Mouse (Mus musculus): ENCODE data around the gene Edc4. TPM values are rescaled to one million over a fixed set of nuclear protein-coding genes. Genes with fewer than 3 reads are reported as not detected.

Gene Edc4
- polyA plus RNA-seq, 1 experiment, result 71.3 TPM

DNA sequence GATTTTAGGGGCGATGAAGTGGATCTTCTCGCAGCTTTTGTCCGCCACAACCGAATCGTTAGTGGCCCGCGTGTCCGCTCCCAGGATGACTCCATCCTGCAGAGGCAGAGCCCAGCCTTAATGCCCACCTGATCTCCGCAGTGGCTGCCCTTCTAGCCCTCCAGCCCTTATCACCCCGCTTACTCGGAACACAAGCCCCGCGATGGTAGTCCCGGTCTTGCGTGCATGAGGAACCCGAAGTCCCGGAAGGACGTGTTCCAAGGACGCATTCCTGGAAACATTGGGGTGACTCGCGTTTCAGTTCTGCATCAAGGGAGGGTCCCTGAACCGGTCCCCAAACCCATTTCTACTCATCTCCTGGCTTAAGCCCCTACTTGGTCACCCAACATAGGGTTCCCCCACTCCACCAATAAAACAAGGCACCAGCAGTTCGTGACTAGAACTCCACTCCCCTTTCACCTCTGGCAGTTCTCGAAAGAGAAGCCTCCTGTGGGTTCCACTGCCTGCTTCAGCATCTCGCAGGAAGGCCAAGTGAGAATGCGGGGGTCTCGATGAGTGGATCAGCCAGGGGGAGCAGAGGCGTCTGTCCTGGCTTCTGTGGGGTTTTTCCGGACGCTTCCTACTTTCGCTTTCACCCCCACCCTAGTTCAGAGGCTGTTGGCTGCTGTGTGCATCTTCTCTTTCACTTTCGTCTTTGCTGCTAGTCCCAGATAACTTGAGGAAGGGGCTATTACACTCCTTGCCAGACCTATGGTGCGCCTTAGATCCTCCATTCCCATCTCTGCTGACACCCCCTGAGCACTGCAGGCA lies 57.0 kb downstream of the Edc4 start:
- H3K4me1 ChIP-seq (ENCODE audit: control insufficient read depth, insufficient read depth, insufficient read length), result peaks cover 3% of the 10 kb centered on the region; the same call in 1 of the 2 replicates
- H3K27me3 ChIP-seq (ENCODE audit: control insufficient read depth, insufficient read depth, low read length), result no peaks in the 10 kb centered on the region
- peaks cover 10% of the 10 kb centered on the region for H3K36me3 ChIP-seq (ENCODE audit: control insufficient read depth, insufficient read depth, low read length)
- DNase-seq (ENCODE audit: low read depth in 1 of 2, low spot score in 2 of 2), result peak; percentile 35 to 63
- TF ChIP-seq CTCF (IDR thresholded peaks at IDR 0.05; ENCODE audit: extremely low read depth, insufficient read depth, insufficient read length, insufficient replicate concordance) (no peak), POLR2A (IDR thresholded peaks at IDR 0.05; ENCODE audit: low read depth, low read length) (peak; percentile 56; the same call in 1 of the 2 replicates)
- H3K4me3 ChIP-seq (ENCODE audit: extremely low read depth, insufficient read depth, insufficient read length), result peak overlapping the region; percentile 93
- peak overlapping the region; percentile 94 for H3K27ac ChIP-seq (ENCODE audit: insufficient read depth, low read length)
- under 1% methylated on average over 33 of the region's 33 CpGs for whole genome bisulfite sequencing

GRCm38 (mm10) chr8:105938306-105938669 lies 57.6 kb downstream of the Edc4 start, which contains the start of gene Psmb10:
Gene Psmb10, minus strand, starts transcription at chr8:105938444.
- Histone ChIP-seq H3K27ac (ENCODE audit: insufficient read depth, low read length) (peak within 1 kb of the TSS; percentile 94), H3K4me3 (ENCODE audit: extremely low read depth, insufficient read depth, insufficient read length) (peak within 1 kb of the TSS; percentile 93), H3K27me3 (ENCODE audit: control insufficient read depth, insufficient read depth, low read length) (no peaks in the 10 kb centered on the region), H3K4me1 (ENCODE audit: control insufficient read depth, insufficient read depth, insufficient read length) (peaks cover 3% of the 10 kb centered on the region; the same call in 1 of the 2 replicates), H3K36me3 (ENCODE audit: control insufficient read depth, insufficient read depth, low read length) (peaks cover 10% of the 10 kb centered on the region)
- DNase-seq (ENCODE audit: low read depth in 1 of 2, low spot score in 2 of 2), result no peak
- TF ChIP-seq POLR2A (IDR thresholded peaks at IDR 0.05; ENCODE audit: low read depth, low read length) (no peak), CTCF (IDR thresholded peaks at IDR 0.05; ENCODE audit: extremely low read depth, insufficient read depth, insufficient read length, insufficient replicate concordance) (no peak)
- WGBS, result 6% methylated on average over 4 of the region's 4 CpGs

DNA sequence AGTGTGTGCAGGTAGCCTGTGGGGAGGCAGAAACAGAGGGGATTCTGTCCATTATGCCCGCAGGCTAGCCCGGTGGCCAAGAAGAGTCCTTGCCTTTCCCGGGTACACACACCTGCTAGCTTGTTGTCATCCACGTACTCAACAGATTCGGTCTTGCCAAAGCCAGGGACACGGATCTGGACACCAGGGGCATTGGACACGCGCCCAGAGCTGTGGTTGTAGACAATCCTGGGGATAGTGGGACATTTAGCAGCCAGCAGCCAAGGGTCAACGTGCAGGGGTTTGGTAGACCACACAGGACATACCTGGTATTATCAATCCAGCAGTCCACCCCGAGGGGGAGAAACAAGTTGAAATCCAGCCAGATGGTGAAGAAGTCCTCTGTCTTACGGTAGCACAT lies 61.3 kb downstream of the Edc4 start:
- H3K4me3 ChIP-seq (ENCODE audit: extremely low read depth, insufficient read depth, insufficient read length), result no peak overlapping the region

GRCm38 (mm10) chr8:105942542-105942941 lies 61.9 kb downstream of the Edc4 start:
- DNase-seq (ENCODE audit: low read depth in 1 of 2, low spot score in 2 of 2), result no peak
- Histone ChIP-seq H3K4me1 (ENCODE audit: control insufficient read depth, insufficient read depth, insufficient read length) (no peaks in the 10 kb centered on the region), H3K36me3 (ENCODE audit: control insufficient read depth, insufficient read depth, low read length) (peaks cover 6% of the 10 kb centered on the region), H3K27me3 (ENCODE audit: control insufficient read depth, insufficient read depth, low read length) (no peaks in the 10 kb centered on the region), H3K4me3 (ENCODE audit: extremely low read depth, insufficient read depth, insufficient read length) (no peak overlapping the region), H3K27ac (ENCODE audit: insufficient read depth, low read length) (no peak overlapping the region)
- WGBS, result 100% methylated on average over 5 of the region's 5 CpGs
- TF ChIP-seq POLR2A (IDR thresholded peaks at IDR 0.05; ENCODE audit: low read depth, low read length) (no peak), CTCF (IDR thresholded peaks at IDR 0.05; ENCODE audit: extremely low read depth, insufficient read depth, insufficient read length, insufficient replicate concordance) (no peak)

More for the DNA sequence above, 61.3 kb downstream of the Edc4 start:
- peaks cover 6% of the 10 kb centered on the region for H3K36me3 ChIP-seq (ENCODE audit: control insufficient read depth, insufficient read depth, low read length)
- no peaks in the 10 kb centered on the region for H3K4me1 ChIP-seq (ENCODE audit: control insufficient read depth, insufficient read depth, insufficient read length)
- 96% methylated on average over 11 of the region's 11 CpGs for WGBS
- H3K27me3 ChIP-seq (ENCODE audit: control insufficient read depth, insufficient read depth, low read length), result no peaks in the 10 kb centered on the region
- no peak for TF ChIP-seq POLR2A (IDR thresholded peaks at IDR 0.05; ENCODE audit: low read depth, low read length)
- TF ChIP-seq CTCF (IDR thresholded peaks at IDR 0.05; ENCODE audit: extremely low read depth, insufficient read depth, insufficient read length, insufficient replicate concordance), result no peak
- no peak overlapping the region for H3K27ac ChIP-seq (ENCODE audit: insufficient read depth, low read length)
- DNase-seq (ENCODE audit: low read depth in 1 of 2, low spot score in 2 of 2), result no peak

DNA sequence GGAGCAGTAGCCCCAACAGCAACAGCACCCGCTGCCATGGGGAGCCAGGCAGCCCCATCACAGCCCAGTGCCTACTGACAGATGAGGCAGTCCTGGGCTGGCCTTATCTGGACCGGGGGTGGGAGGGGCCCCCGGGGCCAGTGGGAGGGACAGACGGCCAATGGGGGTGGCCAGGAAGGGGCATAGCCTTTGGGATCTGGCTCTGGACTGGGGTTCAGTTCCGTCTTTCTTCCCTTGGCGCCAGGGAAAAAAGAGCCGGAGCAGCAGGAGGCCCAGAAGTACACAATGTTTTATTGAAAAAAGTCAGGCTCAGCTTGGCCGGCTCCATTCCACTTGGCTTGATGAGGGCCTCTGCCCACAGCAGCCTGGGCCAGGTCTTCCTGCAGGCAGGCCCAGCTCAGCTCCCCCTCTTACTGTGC lies 62.6 kb downstream of the Edc4 start, which contains the start of gene Lcat:
TSS of gene Lcat (minus strand) at position 62 of the 419 bp plus-strand sequence.
- H3K36me3 ChIP-seq (ENCODE audit: control insufficient read depth, insufficient read depth, low read length), result peaks cover 6% of the 10 kb centered on the region
- TF ChIP-seq POLR2A (IDR thresholded peaks at IDR 0.05; ENCODE audit: low read depth, low read length), result no peak
- TF ChIP-seq CTCF (IDR thresholded peaks at IDR 0.05; ENCODE audit: extremely low read depth, insufficient read depth, insufficient read length, insufficient replicate concordance), result no peak
- H3K27ac ChIP-seq (ENCODE audit: insufficient read depth, low read length), result no peak within 1 kb of the TSS
- no peaks in the 10 kb centered on the region for H3K27me3 ChIP-seq (ENCODE audit: control insufficient read depth, insufficient read depth, low read length)
- no peak for DNase-seq (ENCODE audit: low read depth in 1 of 2, low spot score in 2 of 2)
- 89% methylated on average over 8 of the region's 8 CpGs for WGBS
- no peaks in the 10 kb centered on the region for H3K4me1 ChIP-seq (ENCODE audit: control insufficient read depth, insufficient read depth, insufficient read length)
- H3K4me3 ChIP-seq (ENCODE audit: extremely low read depth, insufficient read depth, insufficient read length), result no peak within 1 kb of the TSS

Other genes starting within 250 kb of the Edc4 start
- gene Ctcf, start 244.3 kb upstream of the Edc4 start, polyA plus RNA-seq (2012; rRNA removed), result 22.1 and 24.5 TPM in 2 replicates
- 0.14 TPM in 1 of 2 replicates, not detected in the other for gene Agrp, start 243.5 kb upstream of the Edc4 start, polyA plus RNA-seq (2012; rRNA removed)
- gene Carmil2, start 194.6 kb upstream of the Edc4 start, polyA plus RNA-seq (2012; rRNA removed), result 62.1 and 72.2 TPM in 2 replicates
- gene Acd, start 179.8 kb upstream of the Edc4 start, polyA plus RNA-seq (2012; rRNA removed), result 47.3 and 62.1 TPM in 2 replicates
- 8.7 and 12.1 TPM in 2 replicates for gene Pard6a, start 179.7 kb upstream of the Edc4 start, polyA plus RNA-seq (2012; rRNA removed)
- gene 4933405L10Rik, start 173.2 kb upstream of the Edc4 start, polyA plus RNA-seq (2012; rRNA removed), result not detected in 2 replicates
- gene Enkd1, start 172.7 kb upstream of the Edc4 start, polyA plus RNA-seq (2012; rRNA removed), result 4.3 and 6.2 TPM in 2 replicates
- gene Gfod2, start 122.2 kb upstream of the Edc4 start, polyA plus RNA-seq (2012; rRNA removed), result 2.3 and 2.4 TPM in 2 replicates
- 50.0 and 59.9 TPM in 2 replicates for gene Ranbp10, start 53.5 kb upstream of the Edc4 start, polyA plus RNA-seq (2012; rRNA removed)
- 0.07 and 0.14 TPM in 2 replicates for gene Tsnaxip1, start 53.1 kb upstream of the Edc4 start, polyA plus RNA-seq (2012; rRNA removed)
- gene Cenpt, start 27.6 kb upstream of the Edc4 start, polyA plus RNA-seq (2012; rRNA removed), result 14.2 and 16.4 TPM in 2 replicates
- gene Thap11, start 25.7 kb upstream of the Edc4 start, polyA plus RNA-seq (2012; rRNA removed), result 33.7 and 41.2 TPM in 2 replicates
- gene Nutf2, start 20.3 kb upstream of the Edc4 start, polyA plus RNA-seq (2012; rRNA removed), result 13.1 and 14.5 TPM in 2 replicates
- 3.0 and 3.1 TPM in 2 replicates for gene Nrn1l, start 12.7 kb downstream of the Edc4 start, polyA plus RNA-seq (2012; rRNA removed)
- 24.3 and 30.3 TPM in 2 replicates for gene Pskh1, start 19.6 kb downstream of the Edc4 start, polyA plus RNA-seq (2012; rRNA removed)
- 4,893 and 4,931 TPM in 2 replicates for gene Ctrl, start 53.0 kb downstream of the Edc4 start, polyA plus RNA-seq (2012; rRNA removed)
- gene Psmb10, start 57.6 kb downstream of the Edc4 start, polyA plus RNA-seq (2012; rRNA removed), result 228 and 357 TPM in 2 replicates
- 2.7 and 3.1 TPM in 2 replicates for gene Lcat, start 62.5 kb downstream of the Edc4 start, polyA plus RNA-seq (2012; rRNA removed)
- 25.1 and 29.5 TPM in 2 replicates for gene Slc12a4, start 85.2 kb downstream of the Edc4 start, polyA plus RNA-seq (2012; rRNA removed)
- 0.20 and 0.48 TPM in 2 replicates for gene Dpep3, start 98.5 kb downstream of the Edc4 start, polyA plus RNA-seq (2012; rRNA removed)
- gene Dus2, start 110.5 kb downstream of the Edc4 start, polyA plus RNA-seq (2012; rRNA removed), result 5.1 and 7.1 TPM in 2 replicates
- not detected in 2 replicates for gene Dpep2nb, start 125.1 kb downstream of the Edc4 start, polyA plus RNA-seq (2012; rRNA removed)
- 6.6 and 9.5 TPM in 2 replicates for gene Ddx28, start 131.0 kb downstream of the Edc4 start, polyA plus RNA-seq (2012; rRNA removed)
- gene Nfatc3, start 178.0 kb downstream of the Edc4 start, polyA plus RNA-seq (2012; rRNA removed), result 29.5 and 35.7 TPM in 2 replicates